Mouse (Mus musculus) cerebellum, adult 18-20 months (tissue): ENCODE measurements around the gene Cand1.

Source experiments
- DNase-seq, 2 experiments: peaks; one replicate each; pipeline ENCODE4 v3.0.0; 2021

Gene Cand1

DNA sequence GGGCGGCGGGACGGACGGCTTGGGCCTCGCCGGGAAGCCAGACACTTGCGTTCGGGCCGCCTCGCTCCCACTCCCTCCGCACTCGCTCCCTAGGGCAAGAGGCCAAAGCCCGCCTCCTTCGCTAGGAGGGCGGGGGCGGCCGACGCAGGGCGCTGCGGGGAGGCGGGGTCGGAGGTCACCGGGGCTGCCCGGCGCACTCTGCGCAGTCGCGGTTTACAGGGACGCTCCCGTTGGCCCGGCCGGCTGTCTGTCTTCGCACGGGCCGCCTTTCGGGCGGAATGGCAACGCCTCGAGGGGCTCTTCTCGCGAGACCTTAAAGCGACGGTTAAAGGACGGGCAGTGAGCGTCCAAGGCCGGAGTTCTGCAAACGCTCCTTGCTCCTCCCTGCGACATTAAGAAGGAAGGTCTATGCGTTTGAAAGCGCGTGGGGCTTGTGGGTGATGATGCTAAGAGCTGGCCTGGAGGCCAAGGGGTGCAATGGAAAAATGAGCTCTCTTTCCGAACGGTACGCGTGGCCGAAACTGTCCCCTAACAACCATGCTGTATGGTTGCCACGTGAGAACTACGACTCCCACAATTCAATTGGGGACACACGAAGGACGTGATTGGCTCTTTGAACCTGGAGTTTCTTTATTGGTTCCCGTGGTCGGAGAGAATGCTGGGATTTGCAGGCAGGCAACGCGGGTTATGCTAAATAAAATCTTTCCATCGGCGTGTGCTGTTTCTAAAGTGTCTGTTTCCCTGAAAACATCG lies at the start of gene Cand1:
Gene Cand1, minus strand, starts transcription at position 87 of the 753 bp plus-strand sequence.
- peak; percentile 98 to 100 for DNase-seq

GRCm38 (mm10) chr10:119278871-119279270 lies 39.0 kb upstream of the Cand1 start:
- DNase-seq: no peak

- DNase-seq: no peak
Measured at GRCm38 (mm10) chr10:119274333-119274732, 34.5 kb upstream of the Cand1 start.

- no peak for DNase-seq
Measured at GRCm38 (mm10) chr10:119272536-119272935, 32.7 kb upstream of the Cand1 start.

DNA sequence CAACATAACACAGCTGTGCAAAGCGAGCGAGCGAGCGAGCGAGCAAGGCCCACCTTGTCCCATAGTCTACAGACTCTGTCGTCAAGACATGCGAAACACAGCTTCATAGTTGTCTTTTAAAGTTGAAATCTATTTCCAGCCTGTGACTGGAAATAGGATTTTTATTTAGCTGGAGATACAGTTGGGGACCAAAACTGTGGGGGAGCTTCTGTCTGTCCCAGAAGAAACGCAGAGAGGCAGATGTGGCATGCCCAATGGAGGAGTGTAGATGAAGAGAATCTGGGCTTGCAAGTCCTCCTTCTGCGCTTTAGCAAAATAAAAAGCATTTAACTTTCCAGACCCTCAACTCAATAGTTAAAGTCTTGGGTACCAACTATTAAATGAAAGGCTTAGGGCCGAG lies 32.1 kb upstream of the Cand1 start:
- no peak for DNase-seq

DNA sequence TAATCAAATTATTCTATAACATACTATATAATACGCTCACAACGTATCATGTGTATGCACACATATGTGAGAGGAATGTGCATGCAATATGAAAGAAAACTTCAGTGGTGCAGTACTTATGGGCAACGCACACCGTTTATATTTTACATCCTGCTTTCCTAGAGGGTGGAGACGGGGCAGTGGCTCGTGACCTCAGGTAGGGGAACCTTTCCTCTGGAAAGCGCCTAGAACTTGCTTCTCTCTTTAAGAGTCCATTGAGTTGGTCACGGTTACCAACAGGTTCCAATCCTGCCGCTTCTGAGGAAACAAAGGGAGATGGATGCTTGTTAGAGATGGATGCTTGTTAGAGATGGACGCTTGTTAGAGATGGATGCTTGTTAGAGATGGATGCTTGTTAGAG lies 31.2 kb upstream of the Cand1 start:
- DNase-seq: no peak

DNA sequence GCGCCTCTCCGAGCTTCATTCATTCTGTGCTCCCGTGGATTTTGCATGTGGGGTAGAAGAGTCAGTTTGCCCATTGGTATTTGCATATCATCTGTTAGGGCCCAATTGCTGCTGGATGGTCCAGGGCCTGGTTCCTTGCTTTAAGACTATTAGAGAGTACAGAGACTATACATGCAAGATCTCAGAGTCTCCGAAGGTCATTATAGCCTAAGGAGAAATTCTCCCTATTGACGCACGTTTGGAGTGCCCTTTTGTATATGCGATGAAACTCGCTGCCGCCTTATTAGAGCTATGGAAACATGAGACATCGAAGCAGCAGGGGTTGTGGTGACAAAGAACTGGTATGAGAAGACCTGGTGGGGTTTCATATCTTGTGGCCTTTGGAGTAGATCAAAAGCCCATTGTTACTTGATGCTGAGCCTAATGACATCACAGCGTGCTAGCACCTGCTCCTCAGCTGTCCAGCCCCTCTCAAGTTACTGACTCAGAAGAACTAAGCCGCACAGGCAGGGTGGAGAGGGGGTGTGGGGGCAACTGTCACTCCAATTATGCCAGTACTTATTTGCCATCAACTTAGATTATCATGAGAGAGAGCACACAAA lies 30.6 kb upstream of the Cand1 start:
- DNase-seq: no peak

DNA sequence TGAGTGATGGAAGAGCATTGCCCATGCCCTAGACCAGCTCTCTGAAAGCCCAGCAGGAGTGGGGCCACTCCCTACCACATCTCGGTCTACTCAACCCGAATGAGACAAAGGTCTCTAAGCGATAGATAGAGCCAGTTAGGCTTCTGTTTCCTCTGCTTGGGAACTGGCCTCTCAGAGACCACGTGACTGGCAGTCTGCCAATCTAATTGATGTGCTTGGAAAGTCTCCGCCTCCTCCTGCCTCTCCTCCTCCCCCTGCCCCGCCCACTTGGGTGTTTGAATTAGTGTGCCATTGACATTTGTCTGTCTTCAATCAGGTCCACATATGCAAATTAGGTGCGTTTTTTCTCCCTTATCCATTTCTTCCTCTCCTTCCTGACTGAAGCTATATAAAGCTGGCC lies 24.9 kb upstream of the Cand1 start:
- no peak for DNase-seq

DNA sequence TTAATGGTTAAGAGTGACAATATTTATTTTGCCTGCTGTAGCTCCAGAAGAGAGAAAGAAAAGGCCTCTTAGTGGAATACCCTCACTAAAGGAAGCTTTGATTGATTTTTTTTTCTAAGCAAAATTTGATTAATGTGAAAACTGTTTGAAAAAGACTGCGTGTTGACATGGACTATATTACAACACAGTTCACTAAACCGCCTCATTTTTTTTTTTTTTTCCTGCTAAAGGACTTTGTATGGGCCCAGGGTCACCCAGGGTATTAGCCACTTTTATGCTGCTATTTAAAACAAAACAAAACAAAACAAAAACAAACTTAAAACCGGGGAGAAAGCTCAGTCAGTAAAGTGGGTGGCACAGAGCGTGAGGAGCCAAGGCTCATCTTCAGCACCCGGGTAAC lies 23.0 kb upstream of the Cand1 start:
- DNase-seq: no peak

GRCm38 (mm10) chr10:119257876-119258275 lies 18.0 kb upstream of the Cand1 start:
- DNase-seq: no peak

GRCm38 (mm10) chr10:119244146-119244545 lies 4.3 kb upstream of the Cand1 start:
- no peak for DNase-seq

- no peak for DNase-seq
Measured at GRCm38 (mm10) chr10:119240722-119241089, 851 bp upstream of the Cand1 start.

- no peak for DNase-seq
Measured at GRCm38 (mm10) chr10:119239633-119239968, 254 bp downstream of the Cand1 start.

DNA sequence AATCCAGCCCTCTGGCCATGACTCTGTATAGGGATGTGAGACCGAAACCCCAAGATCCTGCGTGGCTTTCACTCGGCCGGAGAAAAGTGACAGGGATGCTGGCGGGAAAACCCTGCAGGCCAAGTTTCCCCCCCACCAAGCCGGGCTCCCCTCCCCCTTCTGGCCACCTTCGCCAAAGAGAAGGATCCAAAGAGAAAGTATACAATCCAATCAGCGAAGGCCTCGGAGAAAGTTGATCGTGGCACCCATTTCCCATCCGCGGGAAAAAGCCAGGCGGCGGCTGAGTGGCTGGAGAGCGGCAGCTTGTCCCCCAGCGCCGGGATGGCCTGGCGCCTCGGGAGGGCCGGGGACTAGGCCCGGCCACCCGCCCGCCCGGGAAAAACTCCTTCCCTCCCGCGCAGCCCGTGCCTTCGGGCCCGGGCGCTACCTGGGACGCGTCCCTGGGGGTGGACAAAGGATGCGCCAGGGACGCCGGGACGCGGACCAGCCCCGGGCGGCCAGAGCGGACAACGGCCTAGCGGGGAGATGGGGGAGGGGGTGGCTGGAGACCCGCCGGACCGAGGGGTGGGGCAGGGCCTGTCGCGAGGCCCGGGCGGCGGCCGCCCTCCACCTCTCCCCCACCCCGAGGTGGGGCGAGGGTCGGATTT lies 747 bp downstream of the Cand1 start:
- peak in 1 of 2 experiments; percentile 46 for DNase-seq

- DNase-seq: no peak
Measured at GRCm38 (mm10) chr10:119231526-119231925, 8.3 kb downstream of the Cand1 start.

GRCm38 (mm10) chr10:119230703-119231102 lies 9.2 kb downstream of the Cand1 start:
- peak in 1 of 2 experiments; percentile 33 for DNase-seq

- no peak for DNase-seq
Measured at GRCm38 (mm10) chr10:119230074-119230669, 9.7 kb downstream of the Cand1 start.

- DNase-seq: no peak
Measured at GRCm38 (mm10) chr10:119223686-119224085, 16.2 kb downstream of the Cand1 start.

DNA sequence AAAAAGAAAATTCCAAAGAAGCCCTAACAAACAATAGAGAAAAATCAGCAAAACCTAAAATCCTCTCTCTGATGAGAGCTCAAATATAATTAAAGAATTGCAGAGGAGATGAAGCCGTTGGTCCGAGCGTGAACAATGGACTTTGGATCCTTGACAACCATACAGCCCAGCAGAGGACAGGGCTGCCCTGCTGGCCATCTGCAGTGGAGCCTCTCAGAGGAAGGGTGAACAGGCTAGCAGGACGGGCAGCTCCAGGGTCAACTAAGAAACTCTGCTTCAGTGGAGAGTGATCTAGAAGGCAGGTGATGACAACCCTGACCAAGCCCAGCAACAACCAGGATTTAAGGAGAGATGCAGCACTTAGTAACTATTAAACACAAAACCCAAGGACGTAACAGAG lies 18.2 kb downstream of the Cand1 start:
- DNase-seq: peak; percentile 36 to 40

DNA sequence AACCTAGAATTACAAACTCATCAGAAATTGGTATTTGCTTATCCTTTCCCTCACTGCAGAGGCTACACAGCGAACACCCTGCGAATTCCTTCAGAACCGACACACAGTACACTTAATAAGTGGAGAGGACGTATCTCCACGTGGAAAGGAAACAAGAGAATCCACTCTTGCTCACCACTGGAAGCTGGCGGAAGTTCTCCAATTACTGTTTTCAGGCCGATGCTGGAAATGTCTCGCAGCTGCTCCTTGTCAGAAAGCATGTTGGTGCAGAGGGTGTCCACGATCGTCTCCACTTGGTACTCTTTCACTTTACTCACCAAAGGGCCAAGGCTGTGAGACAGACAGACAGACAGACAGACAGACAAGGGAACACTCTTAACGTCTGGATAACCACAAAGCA lies 20.4 kb downstream of the Cand1 start:
- no peak for DNase-seq

GRCm38 (mm10) chr10:119218274-119219080 lies 21.4 kb downstream of the Cand1 start:
- DNase-seq: no peak

DNA sequence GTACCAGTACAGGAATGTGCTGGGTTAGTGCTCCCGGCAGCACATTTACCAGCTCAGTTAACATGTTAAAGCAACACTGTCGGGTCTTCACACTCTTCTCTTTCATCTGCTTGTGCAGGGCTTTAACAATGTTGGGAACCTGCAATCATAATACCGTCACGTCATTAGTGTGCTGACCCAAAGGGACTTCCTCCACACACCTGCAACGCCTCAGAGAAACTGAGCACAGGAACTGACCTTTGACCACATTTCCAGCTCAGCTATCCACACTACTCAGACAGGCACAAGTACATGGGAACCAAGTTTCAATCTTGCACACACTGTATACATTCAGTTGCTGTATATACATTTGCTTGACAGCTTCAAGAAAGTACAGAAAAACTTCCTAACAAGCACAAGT lies 27.4 kb downstream of the Cand1 start:
- no peak for DNase-seq

DNA sequence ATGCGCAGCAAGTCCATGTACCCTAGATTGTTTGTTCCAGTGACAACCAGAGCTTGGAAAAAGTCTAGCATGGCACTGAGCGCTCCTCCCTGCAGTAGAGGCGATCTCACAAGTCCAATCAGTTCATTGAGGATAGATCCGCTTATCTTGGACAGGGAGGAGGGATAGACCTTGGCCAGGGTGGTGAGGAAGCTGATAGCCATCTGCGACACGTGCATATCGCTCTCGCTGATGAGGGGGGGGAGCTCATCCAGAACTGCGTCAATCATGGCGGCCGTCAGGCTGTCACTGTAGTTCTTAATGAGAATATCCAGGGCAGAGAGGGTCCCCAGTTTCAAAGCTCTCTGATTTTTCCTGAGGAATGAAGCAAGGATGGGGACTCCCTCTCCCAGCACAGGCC lies 28.6 kb downstream of the Cand1 start:
- DNase-seq: no peak
